Mouse (Mus musculus) heart, embryonic 15.5 days (tissue): ENCODE results near the gene Lpgat1. TPM values are rescaled to one million over a fixed set of nuclear protein-coding genes. Genes with fewer than 3 reads are reported as not detected.
A peak's percentile ranks its signal among the peaks of the same experiment; 100 is the strongest.

Experiments
- ATAC-seq: fragments of 200-750 bp; cut with Nextera tagmentation; replicated peaks from 2 replicates; pipeline ENCODE4 v1.8.0; 2017; ENCODE audit warnings: low read depth, moderate TSS enrichment; ENCODE audit not compliant: insufficient number of reproducible peaks, insufficient read depth, low FRiP score
- H3K27ac ChIP-seq: fragments of 300-500 bp; sonication (generic); 2 replicates; pipeline ENCODE4 v1.5.1; 2015; ENCODE audit warnings: mild to moderate bottlenecking, inconsistent platforms
- H3K27me3 ChIP-seq: fragments of 300-500 bp; sonication (generic); 2 replicates; pipeline ENCODE4 v1.6.1; 2015; ENCODE audit warnings: inconsistent platforms
- H3K36me3 ChIP-seq: fragments of 300-500 bp; sonication (generic); 2 replicates; pipeline ENCODE4 v1.6.1; 2015; ENCODE audit warnings: mild to moderate bottlenecking, inconsistent platforms
- H3K4me1 ChIP-seq: fragments of 300-500 bp; sonication (generic); replicated peaks from 2 replicates; pipeline ENCODE4 v1.6.1; 2015; ENCODE audit warnings: inconsistent platforms
- H3K4me2 ChIP-seq: fragments of 300-500 bp; sonication (generic); 2 replicates; pipeline ENCODE4 v1.6.1; 2015; ENCODE audit warnings: inconsistent platforms, mild to moderate bottlenecking, moderate library complexity
- H3K4me3 ChIP-seq: fragments of 300-500 bp; sonication (generic); 2 replicates; pipeline ENCODE4 v1.5.1; 2015; ENCODE audit warnings: mild to moderate bottlenecking, inconsistent platforms
- H3K9ac ChIP-seq: fragments of 300-500 bp; sonication (generic); 2 replicates; pipeline ENCODE4 v1.6.1; 2015; ENCODE audit warnings: mild to moderate bottlenecking, inconsistent platforms
- H3K9me3 ChIP-seq: fragments of 300-500 bp; sonication (generic); replicated peaks from 2 replicates; pipeline ENCODE4 v1.6.1; 2016; ENCODE audit warnings: inconsistent platforms
- WGBS: fragments of 180-500 bp; shearing (Covaris S2); methylation state at CpG from one replicate; pipeline ENCODE4 v1.1.7; 2015; ENCODE audit warnings: mixed read lengths; 5-methylcytosine and 5-hydroxymethylcytosine counted together
- polyA plus RNA-seq: library from polyadenylated mRNA; unstranded; fragments of >200 nt; fragmentation: Nextera tagmentation; extraction: Ambion mirVana; gene quantifications from 2 replicates; pipeline ENCODE4 v1.2.1, GENCODE M21; 2015

Lpgat1 gene
- 32.1 and 36.8 TPM in 2 replicates for polyA plus RNA-seq

GRCm38 (mm10) chr1:191717601-191718498, at the start of gene Lpgat1:
Gene Lpgat1 (plus strand): TSS chr1:191717834.
- Histone ChIP-seq H3K27ac (peak within 1 kb of the TSS; percentile 94), H3K27me3 (no peaks in the 10 kb centered on the region), H3K9ac (peak within 1 kb of the TSS; percentile 95), H3K9me3 (no peaks in the 10 kb centered on the region), H3K4me1 (peaks cover 20% of the 10 kb centered on the region), H3K4me3 (peak within 1 kb of the TSS; percentile 94), H3K4me2 (peak within 1 kb of the TSS; percentile 87), H3K36me3 (peaks cover 4% of the 10 kb centered on the region; the same call in 1 of the 2 replicates)
- peak; percentile 86 for ATAC-seq
- under 1% methylated on average over 72 of the region's 113 CpGs for WGBS

- no peaks in the 10 kb centered on the region for H3K4me1 ChIP-seq
- no peak overlapping the region for H3K4me3 ChIP-seq
- H3K27ac ChIP-seq = no peak overlapping the region
- 63% methylated on average over 9 of the region's 9 CpGs for WGBS
- no peaks in the 10 kb centered on the region for H3K9me3 ChIP-seq
- no peak overlapping the region for H3K4me2 ChIP-seq
- no peak for ATAC-seq
- no peaks in the 10 kb centered on the region for H3K27me3 ChIP-seq
- H3K36me3 ChIP-seq = no peaks in the 10 kb centered on the region
- H3K9ac ChIP-seq = no peak overlapping the region
Observed at GRCm38 (mm10) chr1:191668030-191668429, 49.6 kb upstream of the Lpgat1 start.

DNA sequence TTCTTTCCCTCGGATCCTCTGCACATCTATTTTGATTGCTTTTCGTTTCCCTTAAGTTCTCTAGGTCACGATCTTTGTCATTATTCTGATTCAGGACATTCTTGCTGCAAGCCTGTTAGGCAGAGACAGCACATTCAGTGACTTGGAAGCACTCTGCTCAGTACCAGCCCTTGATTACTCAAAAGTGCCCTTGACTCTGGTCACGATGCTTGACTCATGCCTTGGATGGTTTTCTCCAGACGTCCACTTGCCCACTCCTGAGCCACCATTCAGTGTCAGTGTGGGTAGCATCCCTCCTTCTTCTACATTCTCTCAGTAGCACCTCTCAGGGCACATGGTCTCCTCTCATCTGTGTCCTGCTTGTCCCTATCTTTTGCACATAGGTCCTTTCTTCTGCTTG, 43.6 kb upstream of the Lpgat1 start:
- H3K4me2 ChIP-seq = no peak overlapping the region
- no peak overlapping the region for H3K9ac ChIP-seq
- no peak for ATAC-seq
- H3K4me3 ChIP-seq = no peak overlapping the region
- no peak overlapping the region for H3K27ac ChIP-seq
- no peaks in the 10 kb centered on the region for H3K4me1 ChIP-seq
- H3K9me3 ChIP-seq = no peaks in the 10 kb centered on the region
- no peaks in the 10 kb centered on the region for H3K27me3 ChIP-seq
- WGBS = 66% methylated on average over 5 of the region's 5 CpGs
- no peaks in the 10 kb centered on the region for H3K36me3 ChIP-seq

DNA sequence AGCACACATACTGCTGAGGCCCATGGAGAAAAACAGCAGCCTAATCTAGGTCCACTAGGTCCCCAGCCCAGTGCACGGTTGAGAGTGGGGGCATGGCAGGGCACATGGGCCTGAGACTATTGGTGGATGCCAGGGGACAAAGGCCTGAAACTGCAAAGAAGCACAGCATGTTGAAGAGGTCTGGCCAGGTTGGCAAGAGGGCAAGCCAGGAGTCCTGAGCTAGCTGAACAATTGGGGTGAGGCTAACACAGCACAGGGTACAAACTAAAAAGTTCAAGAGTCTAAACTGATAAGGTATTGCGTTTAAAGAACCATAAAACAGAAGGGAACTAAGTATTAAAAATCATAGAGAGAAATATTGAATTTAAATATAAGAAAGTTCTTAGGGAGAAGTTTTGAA, 36.0 kb upstream of the Lpgat1 start:
- H3K9me3 ChIP-seq = peaks cover 7% of the 10 kb centered on the region
- no peak overlapping the region for H3K27ac ChIP-seq
- H3K36me3 ChIP-seq = no peaks in the 10 kb centered on the region
- H3K4me1 ChIP-seq = no peaks in the 10 kb centered on the region
- WGBS = 49% methylated on average over 2 of the region's 2 CpGs
- no peak overlapping the region for H3K4me2 ChIP-seq
- no peak for ATAC-seq
- no peak overlapping the region for H3K4me3 ChIP-seq
- no peak overlapping the region for H3K9ac ChIP-seq
- no peaks in the 10 kb centered on the region for H3K27me3 ChIP-seq

GRCm38 (mm10) chr1:191687531-191687930, 30.1 kb upstream of the Lpgat1 start:
- Histone ChIP-seq H3K27ac (no peak overlapping the region), H3K36me3 (no peaks in the 10 kb centered on the region), H3K9ac (no peak overlapping the region), H3K4me1 (no peaks in the 10 kb centered on the region), H3K4me2 (no peak overlapping the region), H3K9me3 (peaks cover 7% of the 10 kb centered on the region), H3K27me3 (no peaks in the 10 kb centered on the region), H3K4me3 (no peak overlapping the region)
- WGBS = 88% methylated on average over 7 of the region's 7 CpGs
- ATAC-seq = no peak

- ATAC-seq = no peak
- H3K4me1 ChIP-seq = peaks cover 10% of the 10 kb centered on the region
- no peak overlapping the region for H3K9ac ChIP-seq
- H3K27ac ChIP-seq = peak overlapping the region; percentile 13; the same call in 1 of the 2 replicates
- H3K36me3 ChIP-seq = no peaks in the 10 kb centered on the region
- peak overlapping the region; percentile 17; the same call in 1 of the 2 replicates for H3K4me2 ChIP-seq
- no peaks in the 10 kb centered on the region for H3K27me3 ChIP-seq
- WGBS = 29% methylated on average over 4 of the region's 4 CpGs
- no peaks in the 10 kb centered on the region for H3K9me3 ChIP-seq
- H3K4me3 ChIP-seq = no peak overlapping the region
Observed at GRCm38 (mm10) chr1:191693231-191693630, 24.4 kb upstream of the Lpgat1 start.

DNA sequence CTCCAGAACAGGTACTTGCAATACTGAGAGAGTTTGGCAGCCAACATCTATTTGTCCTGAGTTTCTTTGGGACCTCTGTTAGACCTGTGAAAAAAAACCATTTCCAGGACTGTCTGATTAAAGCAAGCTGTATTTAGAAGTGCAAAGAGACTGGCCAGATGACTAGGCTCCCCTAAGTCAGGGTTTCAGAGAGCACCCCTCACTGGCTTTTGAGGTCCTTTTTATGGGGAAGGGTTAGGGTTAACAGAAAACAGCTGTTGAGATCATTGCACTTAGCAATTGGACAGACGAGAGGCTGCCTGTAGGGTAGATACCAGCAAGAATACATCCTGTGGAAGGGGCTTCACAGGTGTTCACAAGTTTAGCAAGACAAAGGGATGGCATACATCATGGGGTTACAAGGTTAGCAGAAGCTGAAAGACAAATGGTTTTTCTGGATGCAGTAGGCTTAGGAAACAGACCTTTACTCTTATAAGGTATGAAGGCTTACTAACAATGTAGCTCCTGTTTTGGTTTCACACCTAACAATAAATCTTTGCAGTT, 19.3 kb upstream of the Lpgat1 start:
- no peaks in the 10 kb centered on the region for H3K36me3 ChIP-seq
- no peak overlapping the region for H3K9ac ChIP-seq
- H3K27ac ChIP-seq = no peak overlapping the region
- no peak for ATAC-seq
- peaks cover 5% of the 10 kb centered on the region; the same call in 1 of the 2 replicates for H3K4me1 ChIP-seq
- H3K9me3 ChIP-seq = no peaks in the 10 kb centered on the region
- no peaks in the 10 kb centered on the region for H3K27me3 ChIP-seq
- H3K4me2 ChIP-seq = no peak overlapping the region
- 26% methylated on average over 1 of the region's 1 CpGs for WGBS
- no peak overlapping the region for H3K4me3 ChIP-seq

DNA sequence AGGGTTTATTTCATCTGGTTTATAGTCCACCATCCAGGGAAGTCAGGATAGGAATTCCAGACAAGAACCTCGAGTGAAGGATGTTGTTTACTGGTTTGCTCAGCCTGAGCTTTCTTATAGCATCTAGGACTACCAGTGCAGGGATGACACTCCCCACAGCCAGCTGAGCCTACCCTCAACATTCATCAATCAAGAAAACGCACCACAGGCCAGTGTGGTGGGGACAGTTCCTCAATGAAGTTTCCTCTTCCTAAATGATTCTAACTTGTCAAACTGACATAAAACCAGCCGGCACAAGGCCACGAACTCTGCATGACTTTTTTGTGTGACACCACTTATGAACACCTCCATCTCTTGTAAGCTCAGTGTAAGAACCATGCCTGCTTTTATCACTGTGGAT, 13.1 kb upstream of the Lpgat1 start:
- 32% methylated on average over 4 of the region's 4 CpGs for WGBS
- H3K36me3 ChIP-seq = no peaks in the 10 kb centered on the region
- ATAC-seq = no peak
- H3K4me2 ChIP-seq = no peak overlapping the region
- no peaks in the 10 kb centered on the region for H3K9me3 ChIP-seq
- no peaks in the 10 kb centered on the region for H3K4me1 ChIP-seq
- no peak overlapping the region for H3K4me3 ChIP-seq
- H3K27me3 ChIP-seq = no peaks in the 10 kb centered on the region
- no peak overlapping the region for H3K9ac ChIP-seq
- H3K27ac ChIP-seq = no peak overlapping the region

DNA sequence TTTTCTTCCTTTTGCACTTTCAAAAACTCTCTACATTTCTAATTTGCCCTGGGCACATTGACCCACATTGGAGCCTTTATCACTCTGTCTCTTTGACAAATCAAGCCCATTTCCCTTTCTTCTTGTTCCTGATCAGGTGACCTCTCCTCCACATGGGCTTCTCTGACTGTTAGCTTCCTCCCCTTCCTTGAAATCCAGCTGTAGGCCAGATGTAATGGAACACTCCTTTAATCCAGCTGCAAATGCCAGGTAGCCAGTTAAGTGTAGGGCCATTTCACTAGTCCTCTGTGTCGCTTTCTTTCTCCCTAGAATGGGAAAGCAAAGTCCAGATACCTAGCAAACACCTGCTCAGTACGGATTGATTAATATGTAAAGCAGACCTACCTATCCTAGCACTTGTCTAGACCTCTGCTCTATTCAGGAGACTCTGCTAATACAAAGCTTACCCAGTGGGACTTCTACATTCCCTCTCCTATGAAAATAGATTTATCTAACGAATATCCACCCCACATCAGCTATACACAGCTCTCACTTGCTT, 11.0 kb upstream of the Lpgat1 start:
- no peak overlapping the region for H3K9ac ChIP-seq
- 56% methylated on average over 3 of the region's 3 CpGs for whole genome bisulfite sequencing
- no peaks in the 10 kb centered on the region; the same call in 1 of the 2 replicates for H3K4me1 ChIP-seq
- no peak overlapping the region for H3K4me3 ChIP-seq
- no peak overlapping the region for H3K27ac ChIP-seq
- no peaks in the 10 kb centered on the region for H3K27me3 ChIP-seq
- no peaks in the 10 kb centered on the region for H3K9me3 ChIP-seq
- no peak overlapping the region for H3K4me2 ChIP-seq
- no peaks in the 10 kb centered on the region for H3K36me3 ChIP-seq
- no peak for ATAC-seq

DNA sequence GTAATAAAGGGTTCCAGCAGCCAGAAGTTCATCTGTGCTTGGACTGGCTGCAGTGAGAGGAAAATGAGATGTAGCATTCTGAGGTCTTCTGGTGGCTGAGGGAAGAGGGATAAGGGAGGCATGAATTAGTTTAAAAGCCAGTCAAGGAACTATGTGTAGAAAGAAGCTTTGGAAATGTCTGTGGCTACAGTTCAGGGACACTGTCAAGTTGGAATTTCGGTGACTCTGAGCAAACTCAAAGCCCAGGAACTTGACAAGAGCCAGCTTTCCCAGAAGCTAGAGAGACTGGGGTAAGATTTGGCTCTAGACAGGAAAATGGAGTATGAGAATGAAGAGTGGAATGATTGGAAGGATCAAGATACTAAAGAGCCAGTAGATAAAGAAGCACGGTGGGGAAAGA, 7.8 kb upstream of the Lpgat1 start:
- no peak overlapping the region for H3K27ac ChIP-seq
- peaks cover under 1% of the 10 kb centered on the region; the same call in 1 of the 2 replicates for H3K4me1 ChIP-seq
- H3K9ac ChIP-seq = no peak overlapping the region
- no peak for ATAC-seq
- no peaks in the 10 kb centered on the region for H3K27me3 ChIP-seq
- no peaks in the 10 kb centered on the region for H3K36me3 ChIP-seq
- no peak overlapping the region for H3K4me3 ChIP-seq
- no peak overlapping the region for H3K4me2 ChIP-seq
- H3K9me3 ChIP-seq = no peaks in the 10 kb centered on the region
- WGBS = 33% methylated on average over 2 of the region's 2 CpGs

DNA sequence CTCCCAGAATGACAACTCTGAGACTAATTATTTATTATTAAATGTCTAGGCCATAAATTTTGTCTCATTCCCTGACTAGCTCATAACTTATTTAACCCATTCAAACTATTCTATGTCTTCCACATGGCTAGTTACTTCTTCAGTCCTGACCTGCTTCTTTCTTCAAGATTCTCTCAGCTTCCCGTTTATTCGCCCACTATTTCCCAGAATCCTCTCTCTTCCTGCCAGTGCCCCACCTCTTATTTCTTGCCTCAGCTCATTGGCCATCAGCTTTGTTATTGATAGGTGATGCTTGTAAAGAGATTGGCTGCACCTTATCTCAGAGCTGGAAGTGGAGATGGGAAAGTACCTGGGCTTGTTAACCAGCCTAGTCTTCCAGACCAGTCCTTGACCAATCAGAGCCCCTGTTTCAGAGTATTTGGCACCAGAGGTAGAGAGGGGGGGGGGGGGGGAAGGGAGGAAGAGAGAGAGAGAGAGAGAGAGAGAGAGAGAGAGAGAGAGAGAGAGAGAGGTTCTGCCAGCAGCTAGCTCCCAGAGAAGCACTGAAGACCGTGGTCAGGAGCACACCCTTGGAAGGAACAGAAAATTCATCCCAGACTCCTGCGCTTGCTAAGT, 5.3 kb upstream of the Lpgat1 start:
- no peaks in the 10 kb centered on the region for H3K27me3 ChIP-seq
- no peaks in the 10 kb centered on the region for H3K9me3 ChIP-seq
- ATAC-seq = no peak
- no peak overlapping the region for H3K9ac ChIP-seq
- 78% methylated on average over 4 of the region's 4 CpGs for WGBS
- H3K4me2 ChIP-seq = no peak overlapping the region
- no peak overlapping the region for H3K4me3 ChIP-seq
- H3K4me1 ChIP-seq = peaks cover 11% of the 10 kb centered on the region
- H3K27ac ChIP-seq = no peak overlapping the region
- no peaks in the 10 kb centered on the region for H3K36me3 ChIP-seq
